Mouse (Mus musculus) myocyte (in vitro differentiated cells): ENCODE data around the gene Mindy3.

Source experiments
- CEBPB ChIP-seq: IDR thresholded peaks from 2 replicates; pipeline ENCODE4 v1.6.1; 2011; ENCODE audit warnings: mild to moderate bottlenecking, moderate library complexity; ENCODE audit not compliant: poor library complexity, insufficient read depth, severe bottlenecking
- E2F4 ChIP-seq: IDR thresholded peaks from one replicate; pipeline ENCODE4 v1.6.1; 2011; ENCODE audit warnings: mild to moderate bottlenecking, control low read depth, moderate library complexity; ENCODE audit not compliant: insufficient read depth
- MAX ChIP-seq: IDR thresholded peaks from one replicate; pipeline ENCODE4 v1.6.1; 2011; ENCODE audit warnings: low read depth, mild to moderate bottlenecking, control low read depth
- MYOD1 ChIP-seq, 3 experiments: IDR thresholded peaks; one replicate each; pipeline ENCODE4 v1.6.1; 2011; ENCODE audit warnings: control low read depth in 2 of 3, low read depth in 2 of 3, mild to moderate bottlenecking in 2 of 3, moderate library complexity in 1 of 3; ENCODE audit not compliant: insufficient read length in 2 of 3, control insufficient read depth in 1 of 3
- MYOG ChIP-seq, 3 experiments: IDR thresholded peaks; one replicate each; pipeline ENCODE4 v1.6.1; 2011; ENCODE audit warnings: control low read depth in 2 of 3, low read depth in 2 of 3, mild to moderate bottlenecking in 2 of 3; ENCODE audit not compliant: insufficient read length in 2 of 3, control insufficient read depth in 1 of 3, insufficient read depth in 1 of 3
- POLR2A ChIP-seq: IDR thresholded peaks from one replicate; pipeline ENCODE4 v1.6.1; 2011; ENCODE audit warnings: low read depth, mild to moderate bottlenecking, control low read depth, moderate library complexity; ENCODE audit not compliant: insufficient read length
- POLR2AphosphoS2 ChIP-seq: IDR thresholded peaks from one replicate; pipeline ENCODE4 v1.6.1; 2011; ENCODE audit warnings: low read depth, control low read depth; ENCODE audit not compliant: insufficient read length
- REST ChIP-seq: IDR thresholded peaks from one replicate; pipeline ENCODE4 v1.6.1; 2011; ENCODE audit warnings: mild to moderate bottlenecking, control low read depth, moderate library complexity; ENCODE audit not compliant: insufficient read depth, insufficient read length
- SRF ChIP-seq: IDR thresholded peaks from one replicate; pipeline ENCODE4 v1.6.1; 2011; ENCODE audit warnings: low read depth; ENCODE audit not compliant: control insufficient read depth, insufficient read length
- TCF12 ChIP-seq: IDR thresholded peaks from one replicate; pipeline ENCODE4 v1.6.1; 2011; ENCODE audit warnings: mild to moderate bottlenecking, control low read depth; ENCODE audit not compliant: poor library complexity, insufficient read depth, severe bottlenecking
- USF1 ChIP-seq: IDR thresholded peaks from one replicate; pipeline ENCODE4 v1.6.1; 2011; ENCODE audit warnings: low read depth, mild to moderate bottlenecking, control low read depth, moderate library complexity

DNA sequence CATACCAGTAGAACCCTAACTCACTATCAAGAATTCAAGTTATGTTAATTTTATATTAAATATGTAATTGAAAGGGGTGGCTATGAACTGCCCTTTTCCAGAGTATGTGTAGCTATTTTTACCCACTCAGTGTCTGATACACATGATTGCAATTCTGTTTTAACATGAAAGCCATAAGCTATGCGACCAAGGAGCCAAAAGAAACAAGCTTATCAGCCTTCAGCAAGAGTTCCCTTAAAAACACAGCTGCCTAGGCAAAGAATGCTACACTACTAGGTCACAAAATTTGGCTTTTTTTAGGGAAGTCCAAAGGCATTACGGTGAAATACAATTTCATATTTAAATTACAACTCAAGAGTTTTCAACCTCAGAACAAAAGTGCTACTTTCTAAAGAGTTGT is 70.4 kb downstream of the Mindy3 start:
- TF ChIP-seq POLR2A (no peak), CEBPB (no peak), MYOG (IDR thresholded peaks at IDR 0.05; ENCODE audit: control insufficient read depth in 1 of 3, insufficient read depth in 1 of 3, insufficient read length in 2 of 3, low read depth in 2 of 3) (no peak), USF1 (no peak), POLR2AphosphoS2 (no peak), E2F4 (no peak), TCF12 (no peak), MAX (no peak), REST (no peak), MYOD1 (IDR thresholded peaks at IDR 0.05; ENCODE audit: control insufficient read depth in 1 of 3, insufficient read length in 2 of 3, low read depth in 2 of 3) (no peak), SRF (no peak)
